Mouse (Mus musculus) yolk sac, embryonic 10.5 days (tissue): ENCODE measurements around the gene Tcl1b2.
"Not testable (repeated sequence)": the region's sequence is repeated elsewhere in the genome, so short reads cannot be mapped to it uniquely, and the experiment has no call there.

Source experiments
- DNase-seq: peaks from one replicate; pipeline ENCODE4 v3.0.0-alpha.2; 2017; ENCODE audit warnings: low spot score

Tcl1b2 gene

GRCm38 (mm10) chr12:105145714-105146113 is at the start of gene Tcl1b2:
TSS of gene Tcl1b2 (plus strand) at chr12:105146014.
- DNase-seq = no peak

GRCm38 (mm10) chr12:105099466-105100044 is 46.3 kb upstream of the Tcl1b2 start:
- DNase-seq = no peak

- DNase-seq = no peak
These were observed 42.9 kb upstream of the Tcl1b2 start for GRCm38 (mm10) chr12:105102901-105103300.

GRCm38 (mm10) chr12:105104036-105104435 is 41.8 kb upstream of the Tcl1b2 start:
- DNase-seq = peak; percentile 55

DNA sequence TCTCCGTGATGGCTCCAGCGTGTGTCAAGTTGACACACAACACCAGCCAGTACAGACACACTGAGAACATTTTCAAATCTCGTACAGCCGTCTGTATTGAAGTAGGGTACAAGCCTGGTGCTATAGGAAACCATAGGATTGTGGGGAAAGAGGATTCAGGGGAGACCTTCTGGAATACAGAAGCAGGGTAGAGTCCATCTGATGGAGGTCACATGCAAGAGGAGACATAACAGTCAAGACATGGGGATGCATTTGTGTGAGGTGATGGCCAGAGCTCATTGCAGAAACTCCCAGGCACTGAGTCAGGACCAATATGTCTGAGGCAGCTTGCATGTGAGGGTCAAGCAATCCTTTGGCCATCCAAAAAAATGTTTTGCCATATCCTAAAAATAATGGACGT is 40.5 kb upstream of the Tcl1b2 start:
- DNase-seq = no peak

DNA sequence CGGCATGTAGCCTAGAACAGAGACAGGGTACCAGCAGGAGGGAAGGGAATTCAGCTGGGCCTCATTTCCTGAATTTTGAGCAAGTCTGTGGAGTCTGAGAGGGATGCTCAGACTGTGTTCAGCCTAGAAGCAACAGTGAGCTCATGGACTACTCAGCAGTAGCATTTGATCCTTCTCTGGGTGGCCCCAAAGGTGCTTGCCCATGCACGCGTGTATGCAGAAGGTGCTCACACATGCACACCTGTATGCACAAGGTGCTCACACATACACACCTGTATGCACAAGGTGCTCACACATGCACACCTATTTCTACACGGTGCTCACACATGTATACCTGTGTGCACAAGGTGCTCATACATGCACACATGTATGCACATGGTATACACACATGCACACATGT is 37.0 kb upstream of the Tcl1b2 start:
- DNase-seq = no peak

DNA sequence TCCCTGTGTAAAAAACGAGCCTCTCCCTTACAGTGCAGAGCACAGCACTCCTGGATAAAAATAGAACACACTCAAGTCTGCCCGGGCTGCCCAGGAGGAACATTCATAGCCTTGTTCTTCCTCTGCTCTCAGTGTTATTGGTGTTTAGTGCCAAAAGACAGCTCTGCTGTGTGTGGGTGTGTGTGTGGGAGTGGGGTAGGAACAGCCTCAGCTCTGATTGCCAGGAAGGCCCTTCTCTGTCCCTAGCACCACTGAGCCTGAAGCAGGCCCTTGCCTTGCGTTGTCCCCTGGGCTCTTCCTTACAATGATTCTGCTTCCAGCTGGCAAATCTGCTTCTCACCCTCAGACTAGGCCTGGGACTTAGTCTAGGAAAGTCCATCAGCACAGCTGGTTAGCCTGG is 36.4 kb upstream of the Tcl1b2 start:
- DNase-seq = no peak

GRCm38 (mm10) chr12:105109812-105110211 is 36.0 kb upstream of the Tcl1b2 start:
- no peak for DNase-seq

GRCm38 (mm10) chr12:105112321-105112988 is 33.4 kb upstream of the Tcl1b2 start:
- DNase-seq = no peak

GRCm38 (mm10) chr12:105116648-105117047 is 29.2 kb upstream of the Tcl1b2 start:
- no peak for DNase-seq

DNA sequence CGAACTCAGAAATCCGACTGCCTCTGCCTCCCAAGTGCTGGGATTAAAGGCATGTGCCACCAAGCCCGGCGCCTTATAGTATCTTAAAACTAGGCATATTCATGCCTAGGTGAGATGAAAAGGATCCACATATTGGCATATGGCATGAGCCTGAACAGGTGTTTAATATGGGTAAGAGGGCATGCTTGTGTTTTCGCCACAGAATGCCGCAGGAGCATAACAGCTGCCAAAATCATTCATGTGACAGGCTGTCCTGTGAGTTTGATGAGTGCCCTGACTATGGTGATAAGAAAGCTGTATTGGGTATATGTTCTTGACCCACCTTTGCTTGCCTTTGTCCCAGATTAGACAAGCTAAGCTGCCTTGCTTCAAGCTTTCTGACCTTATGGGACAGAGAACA is 20.5 kb upstream of the Tcl1b2 start:
- no peak for DNase-seq

DNA sequence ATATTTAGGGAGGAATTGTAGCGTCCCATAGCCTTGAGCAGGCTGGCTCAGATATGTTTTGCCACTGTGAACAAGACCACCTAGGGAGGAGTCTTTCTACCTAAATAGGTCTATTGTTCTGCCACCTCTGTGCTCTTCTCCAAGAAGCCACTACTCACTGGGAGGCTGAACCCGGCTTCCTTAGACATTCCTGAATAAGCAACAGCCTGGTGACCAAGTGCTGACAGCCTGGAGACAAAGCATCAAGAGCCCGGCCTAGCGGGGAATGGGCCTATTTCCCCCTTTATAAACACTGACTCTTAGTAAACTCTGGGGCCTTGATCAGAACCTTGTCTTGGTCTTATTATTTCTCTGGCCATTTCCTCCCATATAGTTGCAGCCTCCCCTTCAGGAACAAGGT is 19.3 kb upstream of the Tcl1b2 start:
- DNase-seq = no peak

GRCm38 (mm10) chr12:105127607-105128006 is 18.2 kb upstream of the Tcl1b2 start:
- no peak for DNase-seq

- not testable (repeated sequence) for DNase-seq
These were observed 16.2 kb upstream of the Tcl1b2 start for GRCm38 (mm10) chr12:105129494-105130205.

DNA sequence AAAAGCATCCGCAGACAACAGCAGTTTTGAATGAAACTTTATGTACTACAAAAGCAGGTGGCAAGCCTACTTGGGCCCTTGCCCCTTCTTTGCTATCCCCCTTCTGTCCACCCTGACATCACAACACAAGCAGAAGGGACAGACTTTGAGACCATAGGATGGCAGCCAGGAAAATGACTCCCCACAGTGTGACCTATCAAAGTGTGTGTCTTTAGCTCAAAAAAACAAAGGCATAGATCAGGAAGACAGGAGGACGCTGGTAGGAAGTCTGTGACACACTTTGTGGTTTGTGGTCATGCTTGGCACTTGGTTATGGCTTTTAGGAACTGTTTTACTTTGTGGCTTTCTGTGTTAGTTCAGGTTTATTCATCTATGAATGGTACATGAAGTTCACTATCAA is 11.6 kb upstream of the Tcl1b2 start:
- not testable (repeated sequence) for DNase-seq

- DNase-seq = not testable (repeated sequence)
These were observed 11.0 kb upstream of the Tcl1b2 start for GRCm38 (mm10) chr12:105134826-105135225.

DNA sequence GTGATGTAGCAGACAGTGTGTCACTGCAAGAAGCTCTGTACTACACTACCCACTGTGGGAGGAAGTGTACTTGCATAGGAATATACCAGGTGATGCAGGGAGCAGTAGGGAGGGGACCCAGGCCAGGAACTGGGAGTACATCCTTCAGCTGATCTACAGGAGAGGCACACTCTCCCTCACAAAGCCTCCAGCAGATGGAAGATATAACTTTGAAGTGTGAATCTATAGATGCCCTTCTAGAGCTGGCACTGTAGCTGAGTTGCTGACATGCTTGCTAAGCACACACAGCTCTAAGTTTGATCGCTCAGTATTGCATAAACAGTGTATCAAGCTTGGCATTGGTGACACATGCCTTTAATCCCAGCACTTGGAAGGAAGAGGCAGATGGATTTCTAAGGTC is 8.1 kb upstream of the Tcl1b2 start:
- not testable (repeated sequence) for DNase-seq

DNA sequence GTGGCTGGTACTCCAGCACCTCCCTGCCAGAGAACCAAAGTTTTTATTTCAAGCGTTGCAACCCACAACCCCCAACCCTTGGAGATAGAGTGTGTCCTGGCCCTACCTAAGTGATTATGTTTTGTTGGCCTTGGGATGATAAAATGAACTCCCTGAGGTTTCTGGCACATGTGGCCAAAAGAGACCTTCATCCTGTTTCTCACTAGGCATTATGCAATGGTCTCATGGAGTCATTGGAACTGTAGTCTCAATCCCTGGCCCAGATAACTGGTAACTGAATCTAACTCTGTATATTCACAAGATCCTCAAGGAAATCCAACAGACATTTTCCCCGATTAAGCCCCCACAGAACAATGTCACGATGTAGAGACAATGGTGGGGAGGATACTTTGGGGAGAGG is 2.7 kb upstream of the Tcl1b2 start:
- DNase-seq = no peak

DNA sequence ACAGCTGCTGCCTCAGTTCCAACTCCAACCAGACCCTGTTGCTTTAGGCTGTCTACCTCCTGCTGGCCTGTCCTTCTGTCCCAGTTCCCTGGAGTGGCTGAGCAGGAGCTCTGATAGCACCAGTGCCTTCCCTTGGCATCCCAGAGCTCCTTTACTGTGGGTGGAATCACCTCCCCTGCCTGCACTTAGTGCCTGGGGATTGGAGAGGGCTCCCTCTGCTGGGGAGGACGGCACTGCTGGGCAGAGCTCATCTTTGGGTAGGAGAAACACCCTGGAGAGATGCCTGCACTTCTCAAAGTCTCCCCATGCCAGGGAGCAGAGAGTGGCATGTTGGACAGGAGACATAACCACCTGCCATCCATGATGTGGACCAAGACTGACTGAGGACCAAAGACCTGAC is 886 bp upstream of the Tcl1b2 start:
- not testable (repeated sequence) for DNase-seq

GRCm38 (mm10) chr12:105155286-105155685 is 9.5 kb downstream of the Tcl1b2 start:
- not testable (repeated sequence) for DNase-seq

DNA sequence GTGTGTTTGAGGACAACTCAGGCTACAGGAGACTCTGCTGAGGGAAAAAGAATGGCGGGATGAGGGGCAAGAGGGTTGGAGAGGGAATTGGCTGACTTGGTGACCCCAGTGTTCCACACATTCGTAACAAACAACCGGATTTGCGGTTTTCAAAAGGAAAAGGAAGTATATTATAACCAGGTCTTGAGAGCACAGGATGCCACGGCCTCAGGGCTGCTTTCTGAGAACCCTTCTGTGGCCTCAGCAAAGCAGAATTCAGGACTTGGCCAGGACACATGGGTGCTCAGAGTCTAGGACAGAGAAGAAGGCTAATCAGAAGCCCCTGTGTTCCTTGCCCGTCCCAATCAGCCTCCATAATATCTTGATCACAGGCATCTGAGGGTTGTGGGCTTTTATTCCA is 13.0 kb downstream of the Tcl1b2 start:
- DNase-seq = no peak

- DNase-seq = no peak
These were observed 13.6 kb downstream of the Tcl1b2 start, which contains the start of gene Tcl1b1 for GRCm38 (mm10) chr12:105159390-105159789. TSS of gene Tcl1b1 (plus strand) at chr12:105159690.

- DNase-seq = no peak
These were observed 20.9 kb downstream of the Tcl1b2 start for GRCm38 (mm10) chr12:105166734-105167133.
